Mouse (Mus musculus) CH12.LX (cell line): Measurements from ENCODE around the gene Agtr1a.

Source experiments
- CTCF ChIP-seq, 2 experiments: IDR thresholded peaks in 1 of 2; conservative IDR thresholded peaks in 1 of 2; 2 replicates each; pipeline ENCODE4 v1.5.1; 2011 to 2012; ENCODE audit warnings: low read depth in 2 of 2, low read length in 2 of 2, improper control_type of control experiment in 1 of 2, inconsistent platforms in 1 of 2, mild to moderate bottlenecking in 1 of 2, moderate library complexity in 1 of 2
- EP300 ChIP-seq: IDR thresholded peaks from 2 replicates; pipeline ENCODE4 v1.6.1; 2011; ENCODE audit warnings: low read length, improper control_type of control experiment
- KAT2A ChIP-seq: IDR thresholded peaks from 2 replicates; pipeline ENCODE4 v1.6.1; 2012; ENCODE audit warnings: low read length, improper control_type of control experiment, inconsistent platforms; ENCODE audit not compliant: insufficient replicate concordance
- MXI1 ChIP-seq: IDR thresholded peaks from 2 replicates; pipeline ENCODE4 v1.6.1; 2011; ENCODE audit warnings: mild to moderate bottlenecking, low read depth, low read length, improper control_type of control experiment
- POLR2A ChIP-seq: IDR thresholded peaks from 2 replicates; pipeline ENCODE4 v1.6.1; 2011; ENCODE audit warnings: low read depth, mild to moderate bottlenecking, improper control_type of control experiment, low read length
- RAD21 ChIP-seq: IDR thresholded peaks from 2 replicates; pipeline ENCODE4 v1.6.1; 2011; ENCODE audit warnings: low read depth, mild to moderate bottlenecking, low read length, improper control_type of control experiment, moderate library complexity
- SIN3A ChIP-seq: IDR thresholded peaks from 2 replicates; pipeline ENCODE4 v1.6.1; 2012; ENCODE audit warnings: low read length, improper control_type of control experiment, inconsistent platforms
- SMC3 ChIP-seq: IDR thresholded peaks from 2 replicates; pipeline ENCODE4 v1.6.1; 2011; ENCODE audit warnings: low read depth, low read length, improper control_type of control experiment
- TBP ChIP-seq: conservative IDR thresholded peaks from 2 replicates; pipeline ENCODE4 v1.6.1; 2011; ENCODE audit warnings: low read depth, low read length, improper control_type of control experiment
- ZMIZ1 ChIP-seq: IDR thresholded peaks from 2 replicates; pipeline ENCODE4 v1.6.1; 2012; ENCODE audit warnings: low read depth, mild to moderate bottlenecking, inconsistent platforms, low read length, improper control_type of control experiment
- ZNF384 ChIP-seq: IDR thresholded peaks from 2 replicates; pipeline ENCODE4 v1.6.1; 2012; ENCODE audit warnings: low read depth, low read length, improper control_type of control experiment, inconsistent platforms

GRCm38 (mm10) chr13:30324669-30325346 lies 11.4 kb upstream of the Agtr1a start:
- no peak for TF ChIP-seq CTCF (conservative IDR thresholded peaks at IDR 0.05 in 1 of 2, IDR thresholded peaks at IDR 0.05 in 1 of 2; ENCODE audit: low read depth in 2 of 2, low read length in 2 of 2)
- no peak for TF ChIP-seq SMC3
- no peak for TF ChIP-seq TBP
- no peak for TF ChIP-seq EP300
- no peak for TF ChIP-seq POLR2A
- no peak for TF ChIP-seq RAD21
- TF ChIP-seq ZMIZ1: no peak
- TF ChIP-seq ZNF384: no peak
- no peak for TF ChIP-seq KAT2A
- TF ChIP-seq MXI1: no peak
- TF ChIP-seq SIN3A: no peak
